In genomic region chr8:124556658-124557057, GRCm38 (mm10) we compare ENCODE assay signal across 9 mouse cellular contexts. TPM values are rescaled to one million over a fixed set of nuclear protein-coding genes. Genes with fewer than 3 reads are reported as not detected.
DNase-seq lines count a peak whose midpoint lies in the region; ATAC-seq and TF ChIP-seq lines count a peak whose summit lies in the region.
"Had no signal": no experiment of that assay in that cellular context is flagged by ENCODE, and none has a peak within 500 bp of the region (broad histone marks: within the 10 kb centered on the region; RNA-seq: fewer than 3 reads in every experiment).

No protein-coding gene starts in this region.

- peak overlapping the region; percentile 44 for H3K27ac ChIP-seq in hindbrain, embryonic 13.5 days
- H3K27ac ChIP-seq in midbrain, embryonic 16.5 days (ENCODE audit: low read length), result peak overlapping the region; percentile 67
- no peak overlapping the region for H3K27ac ChIP-seq in liver, postnatal 0 days (ENCODE audit: low read depth)
- H3K27ac ChIP-seq: embryonic facial prominence, embryonic 15.5 days had no signal

- H3K4me2 ChIP-seq in hindbrain, embryonic 13.5 days, result 0 out of 2 replicates have a peak overlapping the region, but pooled peaks have one; percentile 0
- H3K4me2 ChIP-seq in midbrain, embryonic 16.5 days (ENCODE audit: low read length), result no peak overlapping the region
- no peak overlapping the region for H3K4me2 ChIP-seq in liver, postnatal 0 days (ENCODE audit: low read depth, low read length)
- H3K4me2 ChIP-seq: embryonic facial prominence, embryonic 15.5 days had no signal

- WGBS in hindbrain, embryonic 13.5 days, result 35% methylated on average over 13 of the region's 13 CpGs
- 48% methylated on average over 13 of the region's 13 CpGs for WGBS in midbrain, embryonic 16.5 days
- WGBS in liver, postnatal 0 days (ENCODE audit: insufficient replicate concordance), result 86% methylated on average over 13 of the region's 13 CpGs

- 0 out of 2 replicates have a peak, but pooled peaks cover 3% of the 10 kb centered on the region for H3K27me3 ChIP-seq in hindbrain, embryonic 13.5 days
- H3K27me3 ChIP-seq in midbrain, embryonic 16.5 days (ENCODE audit: control insufficient read depth, insufficient read depth, low read depth, low read length), result no peaks in the 10 kb centered on the region
- no peaks in the 10 kb centered on the region for H3K27me3 ChIP-seq in liver, postnatal 0 days (ENCODE audit: insufficient read depth, low read length)
- H3K27me3 ChIP-seq: embryonic facial prominence, embryonic 15.5 days had no signal

- no peak for TF ChIP-seq CTCF in liver, postnatal 0 days (IDR thresholded peaks at IDR 0.05; ENCODE audit: low read depth)

- DNase-seq in cerebellum, postnatal 10 days, result peak; percentile 65 to 76
- no peak for DNase-seq in thymus, adult 18-20 months
- DNase-seq in liver, postnatal 0 days, result no peak
- no peak for DNase-seq in thymus, postnatal 36 days

- ATAC-seq in cerebellum, adult (ENCODE audit: insufficient number of reproducible peaks, low FRiP score, low TSS enrichment), result peak; percentile 60; the same call in 1 of the 2 replicates
- ATAC-seq in hindbrain, embryonic 13.5 days (ENCODE audit: low FRiP score), result 0 out of 2 replicates have a peak, but pooled peaks have one; percentile 54
- peak; percentile 73 for ATAC-seq in midbrain, embryonic 16.5 days
- ATAC-seq in liver, postnatal 0 days, result no peak
- ATAC-seq in inflammation-experienced regulatory T-cells, adult 6 months, result no peak

- H3K4me1 ChIP-seq in hindbrain, embryonic 13.5 days (replicated peaks), result peaks cover 19% of the 10 kb centered on the region
- H3K4me1 ChIP-seq in midbrain, embryonic 16.5 days (ENCODE audit: control insufficient read depth, insufficient read depth, low read length), result peaks cover 7% of the 10 kb centered on the region
- H3K4me1 ChIP-seq in liver, postnatal 0 days (ENCODE audit: insufficient read depth), result no peaks in the 10 kb centered on the region
- H3K4me1 ChIP-seq: embryonic facial prominence, embryonic 15.5 days had no signal

- no peaks in the 10 kb centered on the region for H3K9me3 ChIP-seq in hindbrain, embryonic 13.5 days
- H3K9me3 ChIP-seq in midbrain, embryonic 16.5 days (replicated peaks; ENCODE audit: control insufficient read depth, low read length, poor library complexity, severe bottlenecking), result no peaks in the 10 kb centered on the region
- H3K9me3 ChIP-seq in liver, postnatal 0 days (ENCODE audit: low read length), result no peaks in the 10 kb centered on the region
- H3K9me3 ChIP-seq: embryonic facial prominence, embryonic 15.5 days had no signal

- TF ChIP-seq EP300 in liver, postnatal 0 days (IDR thresholded peaks at IDR 0.05; ENCODE audit: low read depth), result no peak

- peaks cover 15% of the 10 kb centered on the region for H3K36me3 ChIP-seq in hindbrain, embryonic 13.5 days
- H3K36me3 ChIP-seq in midbrain, embryonic 16.5 days (ENCODE audit: control insufficient read depth, insufficient read depth, low read length), result peaks cover 11% of the 10 kb centered on the region; the same call in 1 of the 2 replicates
- peaks cover 19% of the 10 kb centered on the region for H3K36me3 ChIP-seq in liver, postnatal 0 days (replicated peaks; ENCODE audit: insufficient read depth, low read length)

- H3K4me3 ChIP-seq in hindbrain, embryonic 13.5 days, result no peak overlapping the region
- H3K4me3 ChIP-seq in midbrain, embryonic 16.5 days (ENCODE audit: low read depth, low read length), result no peak overlapping the region
- no peak overlapping the region for H3K4me3 ChIP-seq in liver, postnatal 0 days (ENCODE audit: low read depth, low read length)
- H3K4me3 ChIP-seq: embryonic facial prominence, embryonic 15.5 days had no signal

- H3K9ac ChIP-seq in hindbrain, embryonic 13.5 days, result peak overlapping the region; percentile 53
- H3K9ac ChIP-seq in midbrain, embryonic 16.5 days (ENCODE audit: low read depth, low read length), result no peak overlapping the region
- no peak overlapping the region for H3K9ac ChIP-seq in liver, postnatal 0 days (replicated peaks)
- H3K9ac ChIP-seq: embryonic facial prominence, embryonic 15.5 days had no signal

RNA-seq across cellular contexts. Expression of gene Agt, which starts 12.8 kb away (rescaled TPM):
- polyA plus RNA-seq in hindbrain, embryonic 13.5 days (2015; fragmentation: Nextera tagmentation; extraction: Ambion mirVana), result 0.17 and 0.26 TPM in 2 replicates
- 1.5 and 10.1 TPM in 2 replicates for polyA plus RNA-seq in midbrain, embryonic 16.5 days (2015; fragmentation: Nextera tagmentation; extraction: Ambion mirVana)
- polyA plus RNA-seq in liver, postnatal 0 days (2015; fragmentation: Nextera tagmentation; extraction: Ambion mirVana), result 782 and 883 TPM in 2 replicates
- not detected for polyA plus RNA-seq in inflammation-experienced regulatory T-cells, adult 6 months (2017; shearing (Covaris generic))

RNA-seq across cellular contexts. Expression of gene Capn9, which starts 19.3 kb away (rescaled TPM):
- polyA plus RNA-seq in hindbrain, embryonic 13.5 days (2015; fragmentation: Nextera tagmentation; extraction: Ambion mirVana), result 0.06 and 0.10 TPM in 2 replicates
- 0.17 and 0.20 TPM in 2 replicates for polyA plus RNA-seq in midbrain, embryonic 16.5 days (2015; fragmentation: Nextera tagmentation; extraction: Ambion mirVana)
- 0.26 TPM in 1 of 2 replicates, not detected in the other for polyA plus RNA-seq in liver, postnatal 0 days (2015; fragmentation: Nextera tagmentation; extraction: Ambion mirVana)
- not detected for polyA plus RNA-seq in inflammation-experienced regulatory T-cells, adult 6 months (2017; shearing (Covaris generic))

RNA-seq across cellular contexts. Expression of gene Cog2, which starts 36.1 kb away (rescaled TPM):
- polyA plus RNA-seq in hindbrain, embryonic 13.5 days (2015; fragmentation: Nextera tagmentation; extraction: Ambion mirVana), result 35.2 and 35.8 TPM in 2 replicates
- polyA plus RNA-seq in midbrain, embryonic 16.5 days (2015; fragmentation: Nextera tagmentation; extraction: Ambion mirVana), result 33.0 and 34.5 TPM in 2 replicates
- 9.7 and 12.1 TPM in 2 replicates for polyA plus RNA-seq in liver, postnatal 0 days (2015; fragmentation: Nextera tagmentation; extraction: Ambion mirVana)
- polyA plus RNA-seq in inflammation-experienced regulatory T-cells, adult 6 months (2017; shearing (Covaris generic)), result 10 to 100 TPM; 41.3 to 44.4 (median 42.9) TPM

Comparison
In these comparisons a context has a peak if more than half of its experiments do, and no peak if none do; other contexts are left out.
1. ATAC-seq: peak in cerebellum, adult (single experiment), hindbrain, embryonic 13.5 days (single experiment) and midbrain, embryonic 16.5 days (single experiment); none in liver, postnatal 0 days (single experiment) and inflammation-experienced regulatory T-cells, adult 6 months (single experiment).
2. DNase-seq: peak in cerebellum, postnatal 10 days (2 of 2); none in thymus, adult 18-20 months (0 of 2), liver, postnatal 0 days (single experiment) and thymus, postnatal 36 days (0 of 2).
3. RNA of gene Agt, which starts 12.8 kb away (polyA plus RNA-seq): 782 to 883 TPM in liver, postnatal 0 days; 1.5 to 10.1 TPM in midbrain, embryonic 16.5 days, 0.17 to 0.26 TPM in hindbrain, embryonic 13.5 days and not detected in inflammation-experienced regulatory T-cells, adult 6 months; every median in the first group is over 10 times any median in the second.